Comparison of ENCODE assay signal across 19 mouse cellular contexts in the genomic region with DNA sequence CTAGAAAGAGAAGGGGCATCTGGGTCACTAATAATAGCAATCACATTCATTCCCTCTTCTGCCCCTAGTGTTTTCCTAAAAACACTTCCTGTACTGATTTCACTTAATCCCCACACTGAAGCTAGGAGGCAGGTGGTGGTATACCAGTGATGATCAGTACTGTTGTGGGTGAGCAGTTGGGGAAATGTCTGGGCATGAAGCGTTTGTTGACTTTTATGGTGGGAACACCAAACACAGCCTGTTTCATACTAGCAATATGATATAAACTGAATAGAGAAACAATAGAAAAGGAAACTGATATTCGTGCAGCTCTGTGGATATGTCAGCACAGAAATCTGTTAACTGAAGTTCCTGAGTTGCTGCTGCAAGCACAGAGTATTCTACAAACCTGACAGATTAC.
A peak's percentile ranks its signal among the peaks of the same experiment; 100 is the strongest.
DNase-seq lines count a peak whose midpoint lies in the region; ATAC-seq lines count a peak whose summit lies in the region.
"Had no signal": no experiment of that assay in that cellular context is flagged by ENCODE, and none has a peak within 500 bp of the region (broad histone marks: within the 10 kb centered on the region; RNA-seq: fewer than 3 reads in every experiment).

No protein-coding gene starts in this region.

- DNase-seq in hindbrain, embryonic 10.5 days (ENCODE audit: low spot score), result no peak
- DNase-seq in layer of hippocampus, adult 11-12 months (ENCODE audit: low spot score), result peak; percentile 18
- no peak for DNase-seq in layer of hippocampus, postnatal 25 days (ENCODE audit: extremely low spot score in 1 of 2, low spot score in 1 of 2)
- DNase-seq in layer of hippocampus, adult 8-10 months (ENCODE audit: low spot score in 2 of 2), result peak; percentile 7 to 15
- no peak for DNase-seq in cerebellum, postnatal 14 days
- DNase-seq in gastrocnemius, postnatal 36 days, result no peak
- DNase-seq: adrenal gland, postnatal 10 days; cerebellum, adult 11 months; cerebellum, adult 8-10 months; cerebellum, postnatal 25 days; gastrocnemius, postnatal 25 days; heart, adult 11 months; heart, postnatal 10 days; heart, postnatal 4 days had no signal

- intact Hi-C loops in gastrocnemius, postnatal 36 days (cut with DNase I), result no loop called here

- no peaks in the 10 kb centered on the region for H3K9me3 ChIP-seq in hindbrain, embryonic 13.5 days
- no peaks in the 10 kb centered on the region for H3K9me3 ChIP-seq in hindbrain, embryonic 10.5 days
- H3K9me3 ChIP-seq: embryonic facial prominence, embryonic 12.5 days; heart, embryonic 10.5 days; hindbrain, embryonic 15.5 days had no signal

- no peak overlapping the region for H3K9ac ChIP-seq in hindbrain, embryonic 13.5 days
- H3K9ac ChIP-seq: embryonic facial prominence, embryonic 12.5 days; hindbrain, embryonic 15.5 days had no signal

- no peaks in the 10 kb centered on the region for H3K27me3 ChIP-seq in hindbrain, embryonic 13.5 days
- H3K27me3 ChIP-seq in hindbrain, embryonic 10.5 days (ENCODE audit: insufficient read depth, poor library complexity, severe bottlenecking), result no peaks in the 10 kb centered on the region
- H3K27me3 ChIP-seq: embryonic facial prominence, embryonic 12.5 days; hindbrain, embryonic 15.5 days had no signal

- H3K4me2 ChIP-seq in hindbrain, embryonic 13.5 days, result no peak overlapping the region
- H3K4me2 ChIP-seq: embryonic facial prominence, embryonic 12.5 days; hindbrain, embryonic 15.5 days had no signal

- peaks cover 26% of the 10 kb centered on the region for H3K4me1 ChIP-seq in hindbrain, embryonic 13.5 days (replicated peaks)
- H3K4me1 ChIP-seq in hindbrain, embryonic 10.5 days (replicated peaks), result no peaks in the 10 kb centered on the region
- H3K4me1 ChIP-seq: heart, embryonic 10.5 days had no signal

- ATAC-seq in hindbrain, embryonic 13.5 days (ENCODE audit: low FRiP score), result no peak
- ATAC-seq: forebrain, embryonic 16.5 days had no signal

- no peaks in the 10 kb centered on the region for H3K36me3 ChIP-seq in hindbrain, embryonic 13.5 days
- H3K36me3 ChIP-seq in hindbrain, embryonic 10.5 days, result no peaks in the 10 kb centered on the region
- H3K36me3 ChIP-seq: embryonic facial prominence, embryonic 12.5 days; heart, embryonic 10.5 days; hindbrain, embryonic 15.5 days had no signal

- H3K4me3 ChIP-seq in hindbrain, embryonic 13.5 days, result no peak overlapping the region
- no peak overlapping the region for H3K4me3 ChIP-seq in hindbrain, embryonic 10.5 days
- H3K4me3 ChIP-seq: embryonic facial prominence, embryonic 12.5 days; heart, embryonic 10.5 days; hindbrain, embryonic 15.5 days had no signal

- 0 out of 2 replicates have a peak overlapping the region, but pooled peaks have one; percentile 30 for H3K27ac ChIP-seq in hindbrain, embryonic 13.5 days
- H3K27ac ChIP-seq in hindbrain, embryonic 10.5 days, result no peak overlapping the region
- H3K27ac ChIP-seq: embryonic facial prominence, embryonic 12.5 days; heart, embryonic 10.5 days; hindbrain, embryonic 15.5 days had no signal

- WGBS in hindbrain, embryonic 13.5 days, result 92% methylated on average over 2 of the region's 2 CpGs
- 91% methylated on average over 2 of the region's 2 CpGs for WGBS in hindbrain, embryonic 10.5 days

Comparison
In these comparisons a context has a peak if more than half of its experiments do, and no peak if none do; other contexts are left out.
1. DNase-seq: peak in layer of hippocampus, adult 11-12 months (single experiment) and layer of hippocampus, adult 8-10 months (2 of 2); none in hindbrain, embryonic 10.5 days (single experiment), layer of hippocampus, postnatal 25 days (0 of 2), cerebellum, postnatal 14 days (0 of 2) and gastrocnemius, postnatal 36 days (0 of 2).